Mouse (Mus musculus) embryo, embryonic 10 days (tissue): Measurements from ENCODE around the gene Gjd2.

Experiments used
- DNase-seq: peaks from one replicate; pipeline ENCODE4 v3.0.0-alpha.2; 2015; ENCODE audit warnings: low spot score

Gene Gjd2

DNA sequence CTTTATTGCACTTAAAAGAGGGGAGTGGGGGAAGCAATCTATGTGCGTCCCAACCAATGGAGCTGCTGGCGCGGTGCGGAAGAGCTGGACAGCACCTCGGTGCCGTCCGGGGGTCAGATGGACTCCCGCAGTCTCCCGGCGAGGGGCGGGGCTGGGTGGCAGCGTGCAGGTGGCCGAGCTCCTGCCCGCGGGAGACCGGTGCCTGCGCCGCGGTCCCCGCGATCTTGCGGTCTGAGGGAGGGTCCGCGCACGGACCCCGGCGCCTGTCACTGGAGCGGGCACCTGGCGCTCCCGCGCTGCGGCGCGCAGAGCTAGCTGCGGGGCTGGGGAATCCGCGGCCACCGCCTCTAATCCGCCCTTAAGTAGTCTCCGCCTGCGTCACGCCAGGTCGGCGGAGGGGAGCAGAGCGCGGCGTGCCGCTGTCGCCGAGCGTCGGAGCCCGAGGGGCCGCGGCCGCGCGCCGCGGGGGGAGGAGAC lies at the start of gene Gjd2:
TSS of gene Gjd2 (minus strand) at position 325 of the 477 bp plus-strand sequence.
- DNase-seq, result peak; percentile 9

DNA sequence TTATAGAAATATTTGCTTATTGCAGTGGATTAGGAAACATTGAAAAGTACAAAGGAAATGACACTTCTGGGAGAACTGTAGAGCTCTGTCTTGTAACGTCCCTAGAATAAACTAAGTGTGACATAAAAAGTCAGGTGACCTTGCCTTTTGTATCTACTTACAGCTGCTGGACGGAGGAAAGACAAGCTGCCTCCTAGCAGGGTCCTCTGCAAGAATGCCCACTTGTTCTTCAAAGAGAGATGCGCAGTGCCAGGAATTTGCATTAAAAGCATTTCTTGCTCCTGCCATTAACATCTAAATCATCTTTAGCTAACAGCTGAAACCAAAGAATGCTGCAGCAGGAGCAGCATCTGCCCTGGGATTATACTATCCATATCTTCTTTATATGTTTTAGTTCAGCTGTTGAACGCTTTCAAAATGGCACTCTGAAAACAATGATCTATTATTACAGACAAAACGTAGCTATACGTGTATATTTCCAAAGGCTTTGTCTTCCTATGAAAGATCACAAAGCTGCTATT lies 46.7 kb upstream of the Gjd2 start:
- no peak for DNase-seq

DNA sequence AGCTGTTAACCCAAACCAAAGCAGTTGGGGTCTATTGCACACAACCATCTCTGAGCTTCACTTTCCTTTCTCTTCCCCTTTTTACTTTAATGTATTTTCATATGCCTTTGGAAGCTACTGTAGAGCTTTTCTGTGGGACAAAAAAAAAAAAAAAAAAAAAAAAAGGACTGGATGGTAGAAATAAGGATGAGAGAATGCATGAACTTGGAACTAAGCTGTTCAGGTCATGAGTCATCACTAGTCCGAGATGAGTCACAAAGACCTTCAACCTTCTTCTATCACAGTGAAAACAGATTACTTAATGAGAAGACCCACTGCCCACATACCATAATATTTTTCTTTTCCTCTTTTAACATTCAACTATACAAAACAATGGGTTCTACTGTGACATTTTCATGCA lies 46.2 kb upstream of the Gjd2 start:
- DNase-seq, result no peak

- no peak for DNase-seq
Measured at GRCm38 (mm10) chr2:114058226-114058796, 44.9 kb upstream of the Gjd2 start.

GRCm38 (mm10) chr2:114057303-114057853 lies 44.0 kb upstream of the Gjd2 start:
- no peak for DNase-seq

DNA sequence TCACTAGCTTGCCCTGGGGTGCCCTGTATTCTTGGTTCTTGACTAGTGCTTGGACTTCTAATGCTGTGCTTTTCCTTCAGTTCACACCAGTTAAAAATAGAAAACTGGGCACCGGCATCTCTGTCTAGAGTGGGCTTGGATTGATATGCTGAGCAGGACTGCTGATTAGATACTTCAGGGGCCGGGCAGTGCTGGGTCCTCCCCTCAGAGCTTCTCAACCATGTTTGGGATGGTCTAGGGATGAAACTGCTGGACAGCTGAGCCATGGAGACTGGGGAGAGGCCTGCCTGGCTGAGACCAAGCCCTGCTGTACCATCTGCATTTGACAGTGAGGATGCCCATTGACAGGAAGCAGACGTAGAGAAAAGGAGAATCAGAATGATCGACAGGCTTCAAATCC lies 40.7 kb upstream of the Gjd2 start:
- DNase-seq, result no peak

DNA sequence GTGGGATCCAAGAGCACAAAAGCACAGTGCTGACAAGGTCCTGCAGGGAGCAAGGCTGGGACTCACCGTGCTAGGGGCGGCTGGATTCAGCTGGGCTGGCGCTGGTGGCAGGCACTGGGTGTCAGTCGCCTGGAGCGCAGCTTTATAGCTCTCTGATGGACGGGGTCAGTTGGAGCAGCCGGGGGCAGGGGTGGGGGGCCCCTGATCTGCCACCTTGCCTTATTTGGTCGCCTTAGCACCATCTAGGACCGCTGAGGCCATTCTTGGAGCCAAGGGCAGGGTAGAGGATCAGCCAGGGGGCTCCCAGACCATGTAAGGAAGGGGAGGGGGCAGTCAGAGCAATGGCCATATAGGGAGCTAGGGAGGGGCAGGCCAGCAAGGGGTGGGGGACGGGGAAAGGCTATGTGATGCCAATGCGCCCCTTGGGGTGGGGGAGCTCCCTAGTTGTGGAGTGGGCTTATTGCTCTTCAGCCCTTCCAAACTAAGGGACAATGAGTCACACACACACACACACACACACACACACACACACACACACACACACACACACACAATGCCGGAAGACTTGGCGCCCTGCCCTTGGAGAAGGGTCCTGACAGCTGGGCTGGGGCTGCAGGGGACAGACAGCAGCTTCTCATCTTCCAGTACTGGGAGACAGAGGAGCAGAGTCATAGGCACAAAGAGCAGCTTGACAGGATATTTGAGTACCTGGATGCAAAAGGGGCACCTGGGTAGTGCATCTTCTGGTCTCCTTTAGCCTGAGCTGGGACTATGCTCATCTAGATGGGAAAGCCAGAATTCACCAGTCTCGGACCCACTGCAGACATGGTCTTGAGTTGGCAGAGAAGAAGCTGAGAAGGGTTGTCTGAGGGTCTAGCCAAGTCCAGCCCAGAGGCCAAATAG lies 39.5 kb upstream of the Gjd2 start, which contains the start of gene Actc1:
TSS of gene Actc1 (minus strand) at position 853 of the 903 bp plus-strand sequence.
- DNase-seq, result peak; percentile 23

GRCm38 (mm10) chr2:114051871-114052241 lies 38.4 kb upstream of the Gjd2 start:
- no peak for DNase-seq

DNA sequence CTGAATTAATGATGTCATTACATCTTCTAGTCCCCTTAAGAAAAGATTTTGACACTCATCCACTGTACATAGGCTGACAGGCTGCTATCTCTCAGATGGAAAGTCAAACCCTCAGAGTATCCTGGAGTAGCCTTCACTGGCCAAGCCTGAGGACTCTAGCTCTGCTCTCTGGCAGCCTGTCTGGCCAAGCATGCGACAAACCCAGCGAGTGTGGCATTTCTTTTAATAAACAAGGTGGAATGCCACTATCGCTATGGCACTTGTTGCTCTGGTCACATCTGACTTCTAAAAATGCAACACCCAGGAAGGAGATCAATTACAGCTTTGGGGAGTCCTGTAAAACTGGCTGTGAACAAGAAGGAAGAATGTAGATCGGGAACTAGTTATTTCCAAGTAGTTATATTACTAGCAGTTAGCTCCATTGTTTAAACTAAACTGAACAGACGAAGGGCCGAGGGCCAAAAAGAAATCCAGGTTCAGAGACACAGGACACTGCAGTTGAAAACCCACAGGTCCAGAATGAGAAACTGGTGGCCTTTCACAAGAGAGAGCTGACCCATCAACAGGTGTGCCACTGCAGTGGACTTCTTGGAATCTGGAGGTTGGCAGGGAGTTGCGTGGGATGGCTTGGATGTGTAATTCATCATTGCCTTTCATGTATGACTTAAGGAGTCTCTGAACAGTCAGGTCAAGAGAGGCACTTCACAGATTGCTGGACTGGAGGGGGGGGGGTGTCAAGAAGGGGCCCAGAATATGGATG lies 37.9 kb upstream of the Gjd2 start:
- no peak for DNase-seq

GRCm38 (mm10) chr2:114050150-114050549 lies 36.7 kb upstream of the Gjd2 start:
- peak; percentile 28 for DNase-seq

DNA sequence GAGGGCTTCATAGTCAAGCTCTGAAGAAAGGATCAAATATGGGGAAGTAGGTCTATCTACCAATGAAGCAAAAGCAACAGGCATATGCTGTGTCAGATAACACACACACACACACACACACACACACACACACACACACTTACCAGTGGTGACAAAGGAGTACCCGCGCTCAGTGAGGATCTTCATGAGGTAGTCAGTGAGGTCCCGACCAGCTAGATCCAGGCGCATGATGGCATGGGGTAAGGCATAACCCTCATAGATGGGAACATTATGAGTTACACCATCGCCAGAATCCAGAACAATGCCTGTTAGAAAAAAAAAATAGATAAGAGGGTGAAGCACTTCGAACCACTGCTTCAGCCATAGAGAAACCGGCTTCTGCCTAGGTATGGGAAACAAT lies 36.0 kb upstream of the Gjd2 start:
- DNase-seq, result no peak

GRCm38 (mm10) chr2:114047960-114048611 lies 34.7 kb upstream of the Gjd2 start:
- DNase-seq, result peak; percentile 35

GRCm38 (mm10) chr2:114046151-114046664 lies 32.8 kb upstream of the Gjd2 start:
- no peak for DNase-seq

- DNase-seq, result no peak
Measured at GRCm38 (mm10) chr2:114037926-114038325, 24.5 kb upstream of the Gjd2 start.

- no peak for DNase-seq
Measured at GRCm38 (mm10) chr2:114032259-114032658, 18.8 kb upstream of the Gjd2 start.

DNA sequence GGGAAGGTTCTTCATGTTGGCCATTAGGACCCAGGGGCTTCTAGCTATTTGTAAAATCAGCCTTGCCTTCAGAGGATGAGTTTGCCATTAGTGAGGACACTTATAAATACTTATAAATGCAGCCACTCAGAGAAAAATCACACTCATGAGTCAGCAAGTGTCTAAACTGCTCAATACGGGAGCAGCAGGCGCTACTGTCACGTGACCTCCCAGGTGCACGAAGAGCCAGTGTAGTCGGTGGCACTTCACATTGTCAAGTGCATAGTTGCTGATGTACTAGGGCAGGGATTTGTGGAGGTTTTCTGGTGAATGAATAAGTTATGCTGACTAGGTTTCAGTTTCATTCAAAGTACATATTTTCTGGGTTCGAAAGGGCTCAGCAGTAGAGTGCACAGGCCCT lies 10.0 kb upstream of the Gjd2 start:
- DNase-seq, result no peak

DNA sequence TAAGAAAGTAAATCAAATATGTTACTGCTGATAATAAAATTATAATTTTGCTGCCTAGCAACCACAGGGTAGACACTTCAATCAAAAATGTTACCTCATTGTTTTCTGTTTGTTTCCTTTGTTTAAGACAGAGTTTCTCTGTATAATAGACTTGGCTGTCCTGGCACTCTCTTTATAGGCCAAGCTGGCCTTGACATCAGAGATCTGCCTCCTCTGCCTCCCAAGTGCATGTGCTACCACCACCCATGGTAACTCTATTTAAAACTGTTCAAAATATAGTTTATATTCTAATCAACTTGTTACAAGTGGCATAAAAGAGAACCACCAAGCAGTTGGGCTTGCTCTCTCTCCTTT lies 6.8 kb upstream of the Gjd2 start:
- DNase-seq, result no peak

DNA sequence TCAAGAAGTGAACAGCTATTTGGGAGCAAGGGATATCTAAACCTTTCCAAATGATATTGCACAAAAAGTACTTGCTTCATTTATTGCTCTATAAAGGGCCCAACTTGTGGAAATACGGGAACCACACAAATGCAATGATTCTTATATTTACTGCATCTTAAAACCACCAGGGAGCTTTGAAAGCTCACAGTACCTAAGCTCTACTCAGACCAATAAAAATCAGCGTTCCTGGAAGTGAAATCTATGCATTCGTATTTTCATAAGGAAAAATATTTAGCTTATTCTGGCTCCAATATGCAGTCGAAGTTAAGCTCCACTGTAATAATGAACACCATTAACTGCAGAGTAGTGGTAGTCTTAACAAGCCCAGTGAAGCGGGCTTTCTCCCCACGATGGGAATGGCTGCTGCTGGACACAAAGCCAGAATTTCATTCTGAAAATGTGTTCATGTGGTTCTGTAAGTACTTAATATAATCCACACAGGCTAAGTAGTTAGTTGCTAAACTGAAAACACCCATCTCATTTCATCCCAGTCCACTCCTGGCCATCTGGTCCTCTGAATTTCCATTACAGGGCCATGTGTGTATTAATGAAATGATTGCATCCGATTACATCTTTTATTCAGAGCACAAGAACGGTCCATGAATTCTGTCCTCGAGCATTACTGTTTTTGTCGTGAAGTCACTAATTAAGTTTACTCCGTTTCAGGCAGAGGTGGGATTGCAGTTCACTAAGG lies 6.2 kb upstream of the Gjd2 start:
- DNase-seq, result no peak

- DNase-seq, result no peak
Measured at GRCm38 (mm10) chr2:114018136-114018535, 4.7 kb upstream of the Gjd2 start.

DNA sequence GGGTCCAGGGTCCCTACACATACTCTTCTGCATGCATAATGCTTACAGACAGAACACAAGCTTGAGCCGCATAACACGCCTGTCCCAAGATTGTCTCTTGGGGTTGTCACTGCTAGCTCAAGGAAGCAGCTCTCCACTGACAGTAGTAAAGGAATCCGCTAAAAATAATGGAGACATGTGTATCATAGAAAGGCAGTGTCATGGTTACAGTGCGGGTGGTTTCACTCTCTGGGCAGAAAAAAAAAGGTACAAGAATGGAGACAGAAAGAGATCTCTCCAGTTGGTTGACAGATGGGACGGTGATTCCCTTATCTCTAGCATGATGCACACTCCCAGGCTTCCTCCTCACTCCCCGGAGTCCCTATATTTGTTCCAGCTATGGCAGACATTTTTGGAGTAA lies 1.4 kb upstream of the Gjd2 start:
- DNase-seq, result no peak

DNA sequence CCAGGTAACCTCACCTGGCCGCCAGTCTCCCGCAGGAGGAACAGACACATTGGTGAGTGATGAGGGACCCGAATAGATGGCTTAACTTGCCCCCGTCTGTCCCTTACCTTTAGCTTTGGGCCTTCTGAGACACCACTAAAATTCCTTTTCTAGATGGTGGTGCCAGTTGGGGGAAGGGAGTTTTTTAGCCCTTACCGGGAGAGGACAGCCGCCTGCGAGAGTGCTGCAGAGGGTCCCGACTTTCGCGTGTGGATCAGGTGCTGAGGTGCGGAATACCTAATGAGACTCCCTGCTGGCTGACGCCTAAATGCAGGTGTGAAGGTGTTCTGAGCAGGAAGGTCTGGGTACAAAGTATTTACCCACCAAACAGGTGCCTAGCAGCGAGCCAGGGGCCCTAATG lies 427 bp upstream of the Gjd2 start:
- DNase-seq, result no peak
